Mouse (Mus musculus) kidney, embryonic 14.5 days (tissue): Measurements from ENCODE around the gene Ankrd44. TPM values are rescaled to one million over a fixed set of nuclear protein-coding genes. Genes with fewer than 3 reads are reported as not detected.

Experiments
- ATAC-seq: fragments of 200-750 bp; cut with Nextera tagmentation; 2 replicates; pipeline ENCODE4 v1.8.0; 2017; ENCODE audit warnings: moderate number of reproducible peaks, mild to moderate bottlenecking, moderate TSS enrichment, moderate library complexity; ENCODE audit not compliant: low FRiP score, low TSS enrichment
- H3K27ac ChIP-seq: fragments of 300-500 bp; sonication (generic); 2 replicates; pipeline ENCODE4 v1.5.1; 2014; ENCODE audit warnings: low read depth, mild to moderate bottlenecking, low read length, moderate library complexity, mixed read lengths
- H3K27me3 ChIP-seq: fragments of 300-500 bp; sonication (generic); 2 replicates; pipeline ENCODE4 v1.6.1; 2014; ENCODE audit warnings: mild to moderate bottlenecking, low read length; ENCODE audit not compliant: control insufficient read depth, insufficient read depth
- H3K36me3 ChIP-seq: fragments of 300-500 bp; sonication (generic); 2 replicates; pipeline ENCODE4 v1.6.1; 2014; ENCODE audit warnings: low read length, mixed read lengths; ENCODE audit not compliant: control insufficient read depth, insufficient read depth
- H3K4me1 ChIP-seq: fragments of 300-500 bp; sonication (generic); 2 replicates; pipeline ENCODE4 v1.6.1; 2014; ENCODE audit warnings: low read length, mixed read lengths; ENCODE audit not compliant: control insufficient read depth, insufficient read depth
- H3K4me2 ChIP-seq: fragments of 300-500 bp; sonication (generic); replicated peaks from 2 replicates; pipeline ENCODE4 v1.6.1; 2014; ENCODE audit warnings: low read depth, mild to moderate bottlenecking, low read length
- H3K4me3 ChIP-seq: fragments of 300-500 bp; sonication (generic); 2 replicates; pipeline ENCODE4 v1.5.1; 2014; ENCODE audit warnings: mild to moderate bottlenecking, low read length
- H3K9ac ChIP-seq: fragments of 300-500 bp; sonication (generic); 2 replicates; pipeline ENCODE4 v1.6.1; 2014; ENCODE audit warnings: low read depth, mild to moderate bottlenecking, low read length, moderate library complexity
- H3K9me3 ChIP-seq: fragments of 300-500 bp; sonication (generic); 2 replicates; pipeline ENCODE4 v1.6.1; 2016; ENCODE audit warnings: low read length; ENCODE audit not compliant: control insufficient read depth
- WGBS: fragments of 180-500 bp; shearing (Covaris S2); extraction: QIAGEN DNeasy Blood & Tissue Kit; methylation state at CpG from one replicate; pipeline ENCODE4 v1.1.7; 2014; 5-methylcytosine and 5-hydroxymethylcytosine counted together
- polyA plus RNA-seq: library from polyadenylated mRNA; unstranded; fragments of >200 nt; fragmentation: Nextera tagmentation; extraction: Ambion mirVana; gene quantifications from 2 replicates; pipeline ENCODE4 v1.2.1, GENCODE M21; 2014

The Ankrd44 gene
- polyA plus RNA-seq, 1 experiment from 2014 or later: 9.0 TPM

DNA sequence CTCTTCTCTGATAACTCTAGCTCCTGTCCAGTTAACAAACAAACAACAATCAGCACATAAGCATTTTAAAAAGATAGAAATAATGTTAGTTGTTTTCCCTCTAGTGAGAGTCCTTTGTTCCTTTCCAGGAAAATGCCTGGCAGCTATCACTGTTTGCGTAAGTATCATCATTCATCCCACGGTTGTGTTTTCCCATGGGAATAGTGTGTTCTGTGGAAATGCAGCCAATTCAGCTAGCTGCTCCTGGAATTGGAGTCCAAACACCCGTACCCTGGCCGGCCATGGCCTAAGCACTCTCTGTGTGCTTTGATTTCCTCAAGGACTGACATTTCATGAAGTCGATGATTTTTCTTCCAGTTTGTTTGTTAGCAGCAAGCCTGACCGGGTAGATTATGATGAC lies 311.2 kb downstream of the Ankrd44 start:
- no peak for ATAC-seq
- H3K4me3 ChIP-seq: no peak overlapping the region
- no peak overlapping the region for H3K4me2 ChIP-seq
- no peaks in the 10 kb centered on the region for H3K36me3 ChIP-seq
- H3K9ac ChIP-seq: no peak overlapping the region
- no peaks in the 10 kb centered on the region for H3K9me3 ChIP-seq
- WGBS: 82% methylated on average over 6 of the region's 6 CpGs
- H3K27me3 ChIP-seq: no peaks in the 10 kb centered on the region
- no peaks in the 10 kb centered on the region for H3K4me1 ChIP-seq
- H3K27ac ChIP-seq: no peak overlapping the region

DNA sequence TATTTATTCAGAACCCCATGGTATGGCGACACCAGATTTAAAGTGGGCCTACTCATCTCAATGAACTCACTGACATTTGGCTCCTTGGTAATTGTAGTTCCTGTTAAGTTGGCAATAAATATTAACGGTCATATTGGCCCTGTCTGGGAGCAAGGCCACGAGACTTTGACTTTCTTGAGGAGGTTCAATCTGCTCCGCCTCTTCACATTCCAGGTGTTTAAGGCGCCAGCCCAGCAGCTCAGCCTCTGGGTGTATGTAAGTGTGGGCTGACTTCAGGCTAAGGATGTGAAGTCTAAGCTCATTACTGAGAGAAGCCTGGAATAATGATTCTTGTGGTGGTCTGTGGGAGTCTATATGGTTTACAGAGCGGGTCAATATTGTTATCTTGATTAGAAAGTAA lies 313.8 kb downstream of the Ankrd44 start:
- no peak overlapping the region for H3K9ac ChIP-seq
- 66% methylated on average over 6 of the region's 6 CpGs for WGBS
- no peak overlapping the region for H3K4me3 ChIP-seq
- H3K36me3 ChIP-seq: no peaks in the 10 kb centered on the region
- H3K9me3 ChIP-seq: no peaks in the 10 kb centered on the region
- no peak overlapping the region for H3K4me2 ChIP-seq
- H3K27ac ChIP-seq: no peak overlapping the region
- no peaks in the 10 kb centered on the region for H3K27me3 ChIP-seq
- no peaks in the 10 kb centered on the region for H3K4me1 ChIP-seq
- ATAC-seq: no peak

GRCm38 (mm10) chr1:54611891-54612290 lies 314.3 kb downstream of the Ankrd44 start:
- no peak overlapping the region for H3K4me2 ChIP-seq
- no peak overlapping the region for H3K27ac ChIP-seq

DNA sequence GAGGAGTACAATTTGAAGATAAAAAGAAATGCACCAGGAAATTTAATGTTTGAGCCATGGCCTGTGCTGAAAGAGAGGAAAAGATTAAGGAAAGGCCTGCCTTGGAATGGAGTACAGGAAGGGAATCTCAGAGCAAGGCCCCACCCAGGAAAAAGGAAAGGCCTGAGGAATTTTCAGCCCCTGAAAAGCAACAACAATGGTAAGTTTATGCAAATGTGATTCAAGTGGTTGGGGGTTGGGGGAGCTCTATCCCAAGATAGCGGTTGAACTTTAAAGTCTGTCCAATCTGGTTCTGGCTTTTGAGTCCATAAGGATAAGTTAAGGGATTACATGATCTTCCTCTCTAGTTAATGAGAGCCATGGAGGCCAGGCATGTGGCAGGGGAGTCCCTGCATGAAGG lies 319.3 kb downstream of the Ankrd44 start:
- 65% methylated on average over 1 of the region's 1 CpGs for WGBS
- no peaks in the 10 kb centered on the region for H3K9me3 ChIP-seq
- H3K9ac ChIP-seq: no peak overlapping the region
- no peak overlapping the region for H3K27ac ChIP-seq
- H3K4me3 ChIP-seq: no peak overlapping the region
- H3K4me1 ChIP-seq: no peaks in the 10 kb centered on the region
- no peaks in the 10 kb centered on the region for H3K27me3 ChIP-seq
- H3K4me2 ChIP-seq: no peak overlapping the region
- no peak for ATAC-seq
- no peaks in the 10 kb centered on the region for H3K36me3 ChIP-seq

More at GRCm38 (mm10) chr1:54611891-54612290, 314.3 kb downstream of the Ankrd44 start:
- no peaks in the 10 kb centered on the region for H3K27me3 ChIP-seq
- H3K9ac ChIP-seq: no peak overlapping the region
- ATAC-seq: no peak
- no peaks in the 10 kb centered on the region for H3K4me1 ChIP-seq
- 61% methylated on average over 7 of the region's 7 CpGs for WGBS
- H3K4me3 ChIP-seq: no peak overlapping the region
- H3K9me3 ChIP-seq: no peaks in the 10 kb centered on the region
- no peaks in the 10 kb centered on the region for H3K36me3 ChIP-seq

DNA sequence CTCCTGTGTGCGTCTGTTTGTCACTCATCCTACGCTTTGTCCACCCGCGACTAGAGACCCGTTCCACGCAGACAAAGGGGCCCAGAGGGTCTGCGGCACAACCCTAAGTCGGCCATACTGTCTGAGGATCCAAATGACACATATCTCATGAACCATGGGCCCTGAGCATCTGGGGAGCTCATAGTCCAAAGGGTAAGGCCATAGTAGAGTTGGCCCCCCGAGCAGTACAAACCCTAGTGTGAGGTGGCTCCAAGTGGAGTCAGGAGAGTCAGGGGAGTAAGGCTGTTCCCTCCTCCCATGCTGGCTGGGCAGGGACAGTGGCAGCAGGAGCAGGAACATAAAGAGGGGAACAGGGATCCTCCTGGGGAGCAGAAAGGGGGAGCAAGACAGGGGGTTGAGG lies 324.5 kb downstream of the Ankrd44 start:
- WGBS: 93% methylated on average over 9 of the region's 9 CpGs
- Histone ChIP-seq H3K9me3 (peaks cover 3% of the 10 kb centered on the region; the same call in 1 of the 2 replicates), H3K27me3 (no peaks in the 10 kb centered on the region), H3K36me3 (no peaks in the 10 kb centered on the region), H3K27ac (no peak overlapping the region), H3K4me3 (no peak overlapping the region), H3K4me2 (no peak overlapping the region), H3K4me1 (no peaks in the 10 kb centered on the region), H3K9ac (no peak overlapping the region)
- ATAC-seq: no peak

- 54% methylated on average over 1 of the region's 1 CpGs for WGBS
- Histone ChIP-seq H3K36me3 (no peaks in the 10 kb centered on the region), H3K9me3 (peaks cover 3% of the 10 kb centered on the region; the same call in 1 of the 2 replicates), H3K4me2 (no peak overlapping the region), H3K4me1 (no peaks in the 10 kb centered on the region), H3K27ac (no peak overlapping the region), H3K27me3 (no peaks in the 10 kb centered on the region), H3K9ac (no peak overlapping the region), H3K4me3 (no peak overlapping the region)
- no peak for ATAC-seq
Observed at GRCm38 (mm10) chr1:54600275-54600674, 325.9 kb downstream of the Ankrd44 start.

- H3K27ac ChIP-seq: no peak overlapping the region
- peaks cover 3% of the 10 kb centered on the region; the same call in 1 of the 2 replicates for H3K9me3 ChIP-seq
- no peaks in the 10 kb centered on the region for H3K27me3 ChIP-seq
- no peak overlapping the region for H3K4me3 ChIP-seq
- 87% methylated on average over 4 of the region's 4 CpGs for WGBS
- ATAC-seq: no peak
- H3K9ac ChIP-seq: no peak overlapping the region
- no peaks in the 10 kb centered on the region for H3K4me1 ChIP-seq
- no peaks in the 10 kb centered on the region for H3K36me3 ChIP-seq
- no peak overlapping the region for H3K4me2 ChIP-seq
Observed at GRCm38 (mm10) chr1:54597594-54598217, 328.5 kb downstream of the Ankrd44 start.

DNA sequence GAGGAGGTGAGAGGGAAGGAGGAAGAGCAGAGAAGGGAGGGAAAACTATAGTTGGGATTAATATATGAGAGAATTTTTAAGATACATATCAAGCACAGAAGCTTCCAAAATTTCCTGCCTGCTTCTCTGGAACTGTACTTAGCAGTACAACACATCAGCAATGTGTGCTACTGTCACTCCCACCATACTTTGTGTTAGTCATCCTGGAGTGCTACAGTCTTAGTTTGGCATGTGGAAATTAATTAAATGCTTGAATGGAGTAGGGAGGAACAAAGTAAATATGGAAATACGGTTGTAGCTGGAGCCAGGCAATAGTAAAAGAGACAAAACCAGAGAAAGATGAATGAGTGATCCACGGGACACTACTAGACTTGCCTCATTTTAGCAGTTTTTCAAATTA lies 330.0 kb downstream of the Ankrd44 start:
- no peak for ATAC-seq
- Histone ChIP-seq H3K9me3 (peaks cover 3% of the 10 kb centered on the region; the same call in 1 of the 2 replicates), H3K27me3 (no peaks in the 10 kb centered on the region), H3K4me3 (no peak overlapping the region), H3K27ac (no peak overlapping the region), H3K4me2 (no peak overlapping the region), H3K9ac (no peak overlapping the region), H3K4me1 (no peaks in the 10 kb centered on the region), H3K36me3 (no peaks in the 10 kb centered on the region)
- 73% methylated on average over 2 of the region's 2 CpGs for whole genome bisulfite sequencing
